Mouse (Mus musculus) forebrain, embryonic 15.5 days (tissue): Measurements from ENCODE around the gene Ptk7. TPM values are rescaled to one million over a fixed set of nuclear protein-coding genes. Genes with fewer than 3 reads are reported as not detected.

Source experiments
- ATAC-seq: fragments of 200-750 bp; cut with Nextera tagmentation; replicated peaks from 2 replicates; pipeline ENCODE4 v1.8.0; 2017; ENCODE audit warnings: mild to moderate bottlenecking, moderate TSS enrichment, moderate library complexity
- H3K27ac ChIP-seq: fragments of 300-500 bp; sonication (generic); replicated peaks from 2 replicates; pipeline ENCODE4 v1.5.1; 2015; ENCODE audit warnings: mild to moderate bottlenecking, inconsistent platforms
- H3K27me3 ChIP-seq: fragments of 300-500 bp; sonication (generic); 2 replicates; pipeline ENCODE4 v1.6.1; 2015; ENCODE audit warnings: inconsistent platforms
- H3K36me3 ChIP-seq: fragments of 300-500 bp; sonication (generic); 2 replicates; pipeline ENCODE4 v1.6.1; 2015; ENCODE audit warnings: mild to moderate bottlenecking, inconsistent platforms
- H3K4me1 ChIP-seq: fragments of 300-500 bp; sonication (generic); 2 replicates; pipeline ENCODE4 v1.6.1; 2015; ENCODE audit warnings: inconsistent platforms
- H3K4me2 ChIP-seq: fragments of 300-500 bp; sonication (generic); replicated peaks from 2 replicates; pipeline ENCODE4 v1.6.1; 2015; ENCODE audit warnings: mild to moderate bottlenecking, inconsistent platforms
- H3K4me3 ChIP-seq: fragments of 300-500 bp; sonication (generic); 2 replicates; pipeline ENCODE4 v1.5.1; 2015; ENCODE audit warnings: mild to moderate bottlenecking, inconsistent platforms
- H3K9ac ChIP-seq: fragments of 300-500 bp; sonication (generic); replicated peaks from 2 replicates; pipeline ENCODE4 v1.6.1; 2015; ENCODE audit warnings: mild to moderate bottlenecking, inconsistent platforms
- H3K9me3 ChIP-seq: fragments of 300-500 bp; sonication (generic); 2 replicates; pipeline ENCODE4 v1.6.1; 2016; ENCODE audit warnings: inconsistent platforms
- WGBS: fragments of 180-500 bp; shearing (Covaris S2); methylation state at CpG from one replicate; pipeline ENCODE4 v1.1.7; 2015; ENCODE audit warnings: mixed read lengths; 5-methylcytosine and 5-hydroxymethylcytosine counted together
- microRNA-seq: library from miRNA; unstranded; fragments of <30 nt; microRNA quantifications from one replicate; pipeline ENCODE4, GENCODE M21; 2016
- polyA plus RNA-seq: library from polyadenylated mRNA; unstranded; fragments of >200 nt; fragmentation: Nextera tagmentation; extraction: Ambion mirVana; gene quantifications from 2 replicates; pipeline ENCODE4 v1.2.1, GENCODE M21; 2015

The Ptk7 gene
- polyA plus RNA-seq, 1 experiment from 2014 or later = 33.0 TPM

- no peak overlapping the region for H3K27ac ChIP-seq
- no peak overlapping the region for H3K4me3 ChIP-seq
- ATAC-seq = peak; percentile 36
- H3K27me3 ChIP-seq = no peaks in the 10 kb centered on the region; the same call in 1 of the 2 replicates
- H3K4me2 ChIP-seq = no peak overlapping the region
- peaks cover 9% of the 10 kb centered on the region; the same call in 1 of the 2 replicates for H3K36me3 ChIP-seq
- no peaks in the 10 kb centered on the region for H3K9me3 ChIP-seq
- no peak overlapping the region for H3K9ac ChIP-seq
- no peaks in the 10 kb centered on the region for H3K4me1 ChIP-seq
- WGBS = 36% methylated on average over 12 of the region's 12 CpGs
Observed at GRCm38 (mm10) chr17:46525579-46526307, 103.6 kb downstream of the Ptk7 start.

GRCm38 (mm10) chr17:46525065-46525464 is 104.2 kb downstream of the Ptk7 start:
- H3K36me3 ChIP-seq = peaks cover 9% of the 10 kb centered on the region; the same call in 1 of the 2 replicates

GRCm38 (mm10) chr17:46521963-46522668 is 107.2 kb downstream of the Ptk7 start:
- ATAC-seq = no peak
- WGBS = 28% methylated on average over 24 of the region's 24 CpGs
- Histone ChIP-seq H3K36me3 (no peaks in the 10 kb centered on the region; the same call in 1 of the 2 replicates), H3K9me3 (no peaks in the 10 kb centered on the region), H3K4me3 (no peak overlapping the region), H3K4me1 (no peaks in the 10 kb centered on the region), H3K9ac (no peak overlapping the region), H3K4me2 (no peak overlapping the region), H3K27ac (no peak overlapping the region), H3K27me3 (no peaks in the 10 kb centered on the region; the same call in 1 of the 2 replicates)

More at GRCm38 (mm10) chr17:46525065-46525464, 104.2 kb downstream of the Ptk7 start:
- H3K27me3 ChIP-seq = no peaks in the 10 kb centered on the region; the same call in 1 of the 2 replicates
- no peak overlapping the region for H3K4me3 ChIP-seq
- no peaks in the 10 kb centered on the region for H3K9me3 ChIP-seq
- H3K4me1 ChIP-seq = no peaks in the 10 kb centered on the region
- no peak overlapping the region for H3K27ac ChIP-seq
- no peak overlapping the region for H3K9ac ChIP-seq
- no peak for ATAC-seq
- 89% methylated on average over 10 of the region's 10 CpGs for WGBS
- H3K4me2 ChIP-seq = no peak overlapping the region

- Histone ChIP-seq H3K4me3 (no peak overlapping the region), H3K4me2 (no peak overlapping the region), H3K4me1 (no peaks in the 10 kb centered on the region), H3K9ac (no peak overlapping the region), H3K36me3 (no peaks in the 10 kb centered on the region; the same call in 1 of the 2 replicates), H3K27me3 (no peaks in the 10 kb centered on the region; the same call in 1 of the 2 replicates), H3K27ac (no peak overlapping the region), H3K9me3 (no peaks in the 10 kb centered on the region)
- 84% methylated on average over 9 of the region's 9 CpGs for WGBS
- no peak for ATAC-seq
Observed at GRCm38 (mm10) chr17:46521174-46521573, 108.1 kb downstream of the Ptk7 start.

GRCm38 (mm10) chr17:46520385-46520979 is 108.8 kb downstream of the Ptk7 start:
- Histone ChIP-seq H3K9ac (no peak overlapping the region), H3K36me3 (no peaks in the 10 kb centered on the region; the same call in 1 of the 2 replicates), H3K9me3 (no peaks in the 10 kb centered on the region), H3K27me3 (no peaks in the 10 kb centered on the region; the same call in 1 of the 2 replicates), H3K27ac (no peak overlapping the region), H3K4me2 (no peak overlapping the region), H3K4me1 (no peaks in the 10 kb centered on the region), H3K4me3 (no peak overlapping the region)
- WGBS = 46% methylated on average over 25 of the region's 25 CpGs
- ATAC-seq = no peak

- WGBS = 60% methylated on average over 10 of the region's 10 CpGs
- H3K36me3 ChIP-seq = no peaks in the 10 kb centered on the region; the same call in 1 of the 2 replicates
- H3K9ac ChIP-seq = no peak overlapping the region
- no peaks in the 10 kb centered on the region; the same call in 1 of the 2 replicates for H3K27me3 ChIP-seq
- H3K9me3 ChIP-seq = no peaks in the 10 kb centered on the region
- H3K4me3 ChIP-seq = no peak overlapping the region
- ATAC-seq = no peak
- no peak overlapping the region for H3K4me2 ChIP-seq
- no peak overlapping the region for H3K27ac ChIP-seq
- H3K4me1 ChIP-seq = no peaks in the 10 kb centered on the region
Observed at GRCm38 (mm10) chr17:46519971-46520370, 109.3 kb downstream of the Ptk7 start.

Small RNAs within 50 kb of the gene (microRNA-seq; reads per million reads assigned to microRNA genes)
- not detected for gene Mir6976

Other genes with a start within 250 kb of the Ptk7 start
- 12.8 and 13.5 TPM in 2 replicates for gene Zfp318, start 245.8 kb downstream of the Ptk7 start, polyA plus RNA-seq
- gene Crip3, start 200.6 kb downstream of the Ptk7 start, polyA plus RNA-seq = 1.1 and 1.2 TPM in 2 replicates
- 0.11 and 0.15 TPM in 2 replicates for gene Slc22a7, start 191.0 kb downstream of the Ptk7 start, polyA plus RNA-seq
- gene Ttbk1, start 141.8 kb downstream of the Ptk7 start, polyA plus RNA-seq = 6.5 and 7.5 TPM in 2 replicates
- 32.1 and 33.3 TPM in 2 replicates for gene Dnph1, start 132.8 kb downstream of the Ptk7 start, polyA plus RNA-seq
- 16.8 and 17.4 TPM in 2 replicates for gene Cul9, start 83.1 kb downstream of the Ptk7 start, polyA plus RNA-seq
- 3.3 and 5.4 TPM in 2 replicates for gene Srf, start 73.3 kb downstream of the Ptk7 start, polyA plus RNA-seq
- 41.4 and 45.1 TPM in 2 replicates for gene Klc4, start 16.5 kb upstream of the Ptk7 start, polyA plus RNA-seq
- 73.7 and 81.9 TPM in 2 replicates for gene Mrpl2, start 16.7 kb upstream of the Ptk7 start, polyA plus RNA-seq
- gene Cul7, start 20.8 kb upstream of the Ptk7 start, polyA plus RNA-seq = 35.9 and 36.5 TPM in 2 replicates
- gene Rrp36, start 44.8 kb upstream of the Ptk7 start, polyA plus RNA-seq = 49.5 and 49.9 TPM in 2 replicates
- gene Mea1, start 49.3 kb upstream of the Ptk7 start, polyA plus RNA-seq = 214 and 222 TPM in 2 replicates
- 181 and 187 TPM in 2 replicates for gene Klhdc3, start 51.4 kb upstream of the Ptk7 start, polyA plus RNA-seq
- 88.0 and 93.4 TPM in 2 replicates for gene Ppp2r5d, start 75.6 kb upstream of the Ptk7 start, polyA plus RNA-seq
- gene Pex6, start 82.0 kb upstream of the Ptk7 start, polyA plus RNA-seq = 25.2 and 27.9 TPM in 2 replicates
- 0.89 and 0.95 TPM in 2 replicates for gene Gnmt, start 99.7 kb upstream of the Ptk7 start, polyA plus RNA-seq
- gene Cnpy3, start 122.7 kb upstream of the Ptk7 start, polyA plus RNA-seq = 66.4 and 69.1 TPM in 2 replicates
- gene Ptcra, start 134.2 kb upstream of the Ptk7 start, polyA plus RNA-seq = 0.19 and 0.27 TPM in 2 replicates
- 56.0 and 63.6 TPM in 2 replicates for gene 2310039H08Rik, start 143.1 kb upstream of the Ptk7 start, polyA plus RNA-seq
- gene Rpl7l1, start 153.2 kb upstream of the Ptk7 start, polyA plus RNA-seq = 114 and 122 TPM in 2 replicates
- 8.9 and 9.2 TPM in 2 replicates for gene Bicral, start 229.0 kb upstream of the Ptk7 start, polyA plus RNA-seq